Mouse (Mus musculus) kidney, adult 10 weeks (tissue): Measurements from ENCODE around the gene Fer. TPM values are rescaled to one million over a fixed set of nuclear protein-coding genes. Genes with fewer than 3 reads are reported as not detected.

Experiments used
- polyA plus RNA-seq: library from polyadenylated mRNA; stranded (reverse); fragments of 350-450 nt; fragmentation: Illumina TruSeq; extraction: RNeasy Lipid Tissue Mini Kit (QIAGEN cat#74804); gene quantifications from one replicate; pipeline ENCODE4 v1.2.3, GENCODE M21; 2014; ENCODE audit warnings: low read depth, low replicate concordance

Fer gene
- polyA plus RNA-seq: 19.0 TPM

DNA sequence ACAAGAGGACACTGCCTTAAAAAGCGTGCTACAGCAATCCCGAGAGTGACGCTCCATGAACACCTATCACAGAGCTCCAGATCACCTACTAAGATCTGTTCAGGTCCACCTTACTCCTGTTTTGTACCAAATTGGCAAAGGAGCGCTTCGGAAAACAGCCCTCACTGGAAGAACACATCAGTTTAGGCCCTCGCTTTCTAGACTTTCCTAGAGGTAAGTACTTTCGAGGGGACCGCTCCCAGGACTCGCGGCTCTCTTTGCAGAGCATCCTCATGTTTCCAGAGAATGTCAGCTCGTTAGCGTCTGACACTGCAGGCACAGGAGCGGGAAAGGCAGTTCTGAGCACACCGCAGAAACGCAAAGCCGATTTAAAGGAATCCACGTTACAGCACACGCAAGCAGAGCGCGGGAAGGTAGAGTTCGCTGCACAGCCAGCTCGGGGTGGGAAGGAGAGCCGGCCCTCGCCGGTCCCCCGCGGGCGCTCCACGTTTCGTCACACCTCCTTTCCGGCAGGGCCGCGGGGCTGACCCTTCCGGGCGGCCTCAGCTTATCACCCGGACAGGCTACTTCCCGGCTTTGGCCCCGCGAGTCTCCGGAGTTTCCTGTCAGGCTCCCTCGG, at the start of gene Fer:
Gene Fer (plus strand): TSS at position 51 of the 619 bp plus-strand sequence.

DNA sequence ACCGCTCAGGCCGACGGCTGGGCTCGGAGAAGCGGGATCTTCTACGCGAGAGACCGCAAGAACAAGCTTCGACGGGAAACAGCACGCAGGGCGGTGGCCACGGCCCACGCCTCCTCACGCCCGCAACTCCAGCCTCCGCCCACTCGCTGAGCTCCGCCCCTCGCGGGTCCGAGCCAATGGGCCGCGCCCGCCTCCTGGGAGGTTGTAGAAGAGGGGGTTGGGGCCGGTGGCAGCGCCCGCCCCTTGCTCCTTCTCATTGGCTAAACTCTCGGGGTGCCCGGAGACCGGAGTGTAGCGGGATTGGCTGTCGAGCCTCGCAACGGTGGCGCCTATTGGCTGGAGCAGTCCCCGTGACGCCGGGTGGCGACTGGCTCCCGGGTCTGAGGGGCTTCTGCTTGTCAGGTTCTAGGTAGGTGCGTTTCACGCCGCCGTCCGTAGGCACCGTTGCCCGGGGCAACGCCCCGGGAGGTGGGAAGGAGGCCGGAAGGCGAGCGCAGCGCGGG, 836 bp downstream of the Fer start, which contains the start of gene A930002H24Rik:
Gene A930002H24Rik (minus strand): TSS at position 145 of the 503 bp plus-strand sequence.

Other genes with a start within 250 kb of the Fer start
- not detected for gene A930002H24Rik, start 729 bp downstream of the Fer start, polyA plus RNA-seq